Mouse (Mus musculus): ENCODE data around the gene A630089N07Rik. TPM values are rescaled to one million over a fixed set of nuclear protein-coding genes. Genes with fewer than 3 reads are reported as not detected.
"Not testable (repeated sequence)": the region's sequence is repeated elsewhere in the genome, so short reads cannot be mapped to it uniquely, and the experiment has no call there.

A630089N07Rik gene
- total RNA-seq (2021) = 10 to 100 TPM; 13.3 to 15.3 TPM

GRCm38 (mm10) chr16:98081889-98082818 lies at the start of gene A630089N07Rik:
Gene A630089N07Rik (minus strand): TSS chr16:98082450.
- peak; percentile 82 for DNase-seq
- intact Hi-C loops (cut with DNase I) = not testable (repeated sequence)

DNA sequence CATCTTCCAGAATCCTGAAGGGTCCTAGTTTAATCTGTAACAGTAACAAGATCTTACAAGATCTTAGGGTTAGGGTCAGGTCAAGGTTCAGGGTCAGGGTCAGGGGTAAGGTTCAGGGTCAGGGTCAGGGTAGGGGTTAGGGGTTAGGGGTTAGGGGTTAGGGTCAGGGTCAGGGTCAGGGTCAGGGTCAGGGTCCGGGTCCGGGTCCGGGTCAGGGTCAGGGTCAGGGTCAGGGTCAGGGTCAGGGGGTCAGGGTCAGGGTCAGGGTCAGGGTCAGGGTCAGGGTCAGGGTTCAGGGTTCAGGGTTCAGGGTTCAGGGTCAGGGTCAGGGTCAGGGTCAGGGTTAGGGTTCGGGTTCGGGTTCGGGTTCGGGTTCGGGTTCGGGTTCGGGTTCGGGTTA lies 24.9 kb upstream of the A630089N07Rik start:
- intact Hi-C loops (cut with DNase I) = no loop called here

GRCm38 (mm10) chr16:98081550-98081888 lies 731 bp downstream of the A630089N07Rik start:
- intact Hi-C loops (cut with DNase I); DNase-seq: not testable (repeated sequence)

More for the DNA sequence above, 24.9 kb upstream of the A630089N07Rik start:
- no peak for DNase-seq

- DNase-seq; intact Hi-C loops (cut with DNase I): not testable (repeated sequence)
These were observed 1.1 kb downstream of the A630089N07Rik start for GRCm38 (mm10) chr16:98081140-98081539.

GRCm38 (mm10) chr16:98079382-98079781 lies 2.9 kb downstream of the A630089N07Rik start:
- intact Hi-C loops (cut with DNase I); DNase-seq: not testable (repeated sequence)

DNA sequence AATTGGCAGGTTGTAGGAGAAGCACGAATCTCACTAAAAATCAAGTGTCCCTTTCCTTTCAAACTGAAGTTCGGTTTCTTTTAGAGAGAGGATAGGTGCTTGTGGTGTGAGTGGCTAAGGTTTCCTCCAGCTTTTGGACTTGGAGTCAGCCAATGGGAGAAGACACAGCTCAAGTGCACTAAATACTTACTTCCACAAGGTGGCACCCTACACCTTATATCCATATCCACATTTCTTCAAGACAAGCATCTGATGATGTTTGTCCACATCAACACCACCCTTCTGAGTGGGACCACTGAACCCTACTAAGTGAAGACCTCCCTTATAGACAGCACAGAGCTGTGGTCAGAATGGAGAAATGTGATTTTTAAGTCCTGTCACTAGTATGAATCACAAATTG lies 40.6 kb downstream of the A630089N07Rik start:
- DNase-seq = no peak
- intact Hi-C loops (cut with DNase I) = no loop called here

DNA sequence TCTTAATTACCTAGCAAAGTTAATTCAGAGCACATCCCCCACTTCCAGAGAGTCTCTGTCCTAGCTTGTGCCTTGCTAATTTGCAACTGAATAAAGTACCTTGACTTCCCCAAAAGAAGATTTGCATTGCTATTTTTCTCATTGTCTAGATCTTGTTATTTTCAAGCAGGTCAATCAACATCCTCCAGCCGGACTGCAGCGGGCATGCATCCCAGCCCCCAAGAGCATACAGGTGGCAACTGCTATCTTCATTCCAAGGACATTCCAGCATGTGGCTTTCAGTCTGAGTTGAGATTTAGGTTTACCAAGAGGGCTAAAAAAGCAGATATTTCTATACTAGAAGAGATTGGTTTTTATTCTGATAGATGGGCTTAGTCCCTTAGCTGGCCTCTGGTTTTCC lies 47.3 kb downstream of the A630089N07Rik start:
- intact Hi-C loops (cut with DNase I); DNase-seq: not testable (repeated sequence)

DNA sequence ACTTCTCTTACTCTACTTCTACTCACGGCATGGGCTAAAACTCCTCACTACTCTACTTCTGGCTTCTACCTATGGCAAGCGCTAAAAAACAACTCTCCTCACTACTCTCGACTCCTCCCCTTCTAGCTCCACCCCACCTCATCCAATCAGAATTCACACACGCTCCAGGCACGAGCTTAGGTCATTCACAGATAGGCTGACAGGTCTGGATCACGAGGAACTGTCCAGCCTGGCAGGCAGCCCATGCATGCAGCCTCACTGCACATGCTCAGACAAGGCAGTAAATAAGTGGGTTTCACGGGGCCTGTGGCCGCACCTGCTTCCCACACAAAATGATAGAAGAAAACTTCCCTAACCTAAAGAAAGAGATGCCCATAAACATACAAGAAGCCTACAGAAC lies 56.1 kb downstream of the A630089N07Rik start:
- intact Hi-C loops (cut with DNase I); DNase-seq: not testable (repeated sequence)

DNA sequence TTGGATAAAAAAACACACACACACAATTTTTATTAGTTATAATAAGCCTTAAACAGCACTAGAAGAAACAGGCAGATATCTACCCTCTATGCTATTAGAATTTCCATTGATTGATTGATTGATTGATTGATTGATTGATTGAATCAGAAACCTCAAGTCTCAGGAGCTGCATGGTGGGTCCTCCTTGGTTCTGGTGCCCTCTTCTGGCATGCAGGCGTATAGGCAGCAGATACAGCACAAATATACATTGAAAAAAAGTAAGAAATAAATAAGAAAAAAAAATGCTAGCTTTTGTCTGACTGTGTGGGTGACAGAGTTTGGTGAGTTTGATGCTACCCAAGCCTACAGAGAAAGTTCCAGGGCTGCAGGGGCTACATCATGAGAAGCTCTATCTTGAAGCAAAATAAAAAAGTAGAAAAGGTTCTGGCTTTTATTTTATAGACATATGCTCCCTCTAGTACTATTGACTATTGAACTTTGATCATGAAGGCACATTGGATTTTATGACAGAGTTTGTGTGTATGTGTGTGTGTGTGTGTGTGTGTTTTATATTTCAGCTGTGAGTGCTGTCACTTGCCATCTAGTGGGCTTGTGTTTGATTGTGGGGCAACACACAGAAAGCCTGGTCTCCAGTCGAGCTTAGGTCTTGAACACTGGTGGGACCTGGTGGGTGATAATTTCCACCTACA lies 59.4 kb downstream of the A630089N07Rik start:
- no peak for DNase-seq
- intact Hi-C loops (cut with DNase I) = no loop called here

- intact Hi-C loops (cut with DNase I) = no loop called here
These were observed 60.2 kb downstream of the A630089N07Rik start for GRCm38 (mm10) chr16:98022081-98022480.

GRCm38 (mm10) chr16:97997383-97997731 lies 84.9 kb downstream of the A630089N07Rik start:
- DNase-seq; intact Hi-C loops (cut with DNase I): not testable (repeated sequence)

More at GRCm38 (mm10) chr16:98022081-98022480, 60.2 kb downstream of the A630089N07Rik start:
- no peak for DNase-seq

DNA sequence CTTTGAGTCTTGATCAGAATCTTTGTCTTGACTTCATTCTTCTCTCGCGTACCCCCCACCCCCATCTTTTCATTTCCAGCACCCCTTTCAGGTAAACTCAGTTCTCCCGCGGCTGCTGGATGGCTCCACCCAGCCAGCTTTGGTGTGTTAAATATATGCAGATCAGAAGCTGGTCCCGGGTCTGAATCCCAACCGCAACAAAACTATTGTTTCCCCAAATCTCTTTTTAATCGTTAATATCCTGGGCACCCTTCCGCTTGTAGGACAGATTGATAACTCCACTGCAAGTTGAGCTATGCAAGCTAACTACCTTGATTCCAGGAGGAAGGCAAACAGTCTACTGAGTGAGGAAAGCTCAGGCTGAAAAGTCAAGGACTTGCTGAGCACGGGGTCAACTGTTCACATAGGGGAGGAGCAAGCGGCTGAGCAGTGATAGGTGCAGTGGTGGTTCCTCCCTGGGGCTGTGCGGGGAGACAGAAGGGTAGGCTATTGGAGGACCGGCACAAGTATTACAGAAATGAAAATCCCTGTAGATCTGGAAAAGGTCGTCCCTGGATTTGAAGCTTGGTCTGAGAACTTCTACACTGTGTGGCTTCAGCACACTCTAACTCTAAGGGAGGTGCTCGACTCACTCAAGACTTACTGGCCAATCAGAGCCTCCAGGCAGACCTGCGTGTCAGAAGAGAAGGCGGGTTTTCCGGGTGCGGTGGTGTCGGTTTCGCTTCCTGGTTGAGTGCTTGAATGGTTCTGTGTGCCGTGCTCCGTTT lies 85.5 kb downstream of the A630089N07Rik start, which contains the start of gene B230307C23Rik:
TSS of gene B230307C23Rik (plus strand) at position 700 of the 767 bp plus-strand sequence.
- intact Hi-C loops (cut with DNase I) = no loop called here
- DNase-seq = peak; percentile 77

GRCm38 (mm10) chr16:97995849-97996615 lies 86.2 kb downstream of the A630089N07Rik start:
- DNase-seq = no peak
- intact Hi-C loops (cut with DNase I) = no loop called here

DNA sequence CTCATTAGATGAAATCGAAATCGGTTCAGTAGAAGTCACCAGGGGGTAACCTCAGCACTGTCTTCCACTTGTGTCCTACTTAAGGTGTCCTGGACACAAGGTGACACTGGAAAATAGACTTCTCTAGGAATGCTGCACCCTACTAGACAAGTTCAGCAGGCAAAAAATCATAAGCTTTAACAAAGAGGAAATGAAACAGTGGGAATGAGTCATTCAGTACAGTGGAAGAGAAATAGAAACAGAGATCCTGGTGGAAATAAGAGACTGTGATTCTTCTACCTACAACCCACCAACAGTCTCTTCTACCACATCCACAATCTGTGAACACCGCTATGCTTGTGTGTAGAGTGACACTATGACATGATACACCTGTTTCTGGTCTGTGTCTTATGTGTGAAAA lies 89.8 kb downstream of the A630089N07Rik start:
- DNase-seq; intact Hi-C loops (cut with DNase I): not testable (repeated sequence)

DNA sequence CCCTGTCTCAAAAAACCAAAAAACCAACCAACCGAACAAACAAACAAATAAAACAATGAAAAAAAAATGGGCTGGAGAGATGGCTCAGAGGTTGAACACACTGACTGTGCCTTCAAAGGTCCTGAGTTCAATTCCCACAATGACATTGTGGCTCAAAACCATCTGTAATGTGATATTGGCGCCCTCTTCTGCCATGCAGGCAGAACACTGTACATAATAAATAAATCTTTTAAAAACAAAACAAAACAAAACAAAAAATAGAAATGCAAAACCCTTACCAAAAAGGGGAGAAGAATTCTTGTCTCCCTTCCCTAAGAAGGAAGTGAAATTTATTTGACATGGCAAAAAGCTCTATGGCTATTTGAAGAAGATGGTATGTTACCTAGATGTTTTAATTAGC lies 90.7 kb downstream of the A630089N07Rik start:
- DNase-seq = no peak
- intact Hi-C loops (cut with DNase I) = no loop called here

- no peak for DNase-seq
- intact Hi-C loops (cut with DNase I) = no loop called here
These were observed 97.7 kb downstream of the A630089N07Rik start for GRCm38 (mm10) chr16:97984589-97984988.

DNA sequence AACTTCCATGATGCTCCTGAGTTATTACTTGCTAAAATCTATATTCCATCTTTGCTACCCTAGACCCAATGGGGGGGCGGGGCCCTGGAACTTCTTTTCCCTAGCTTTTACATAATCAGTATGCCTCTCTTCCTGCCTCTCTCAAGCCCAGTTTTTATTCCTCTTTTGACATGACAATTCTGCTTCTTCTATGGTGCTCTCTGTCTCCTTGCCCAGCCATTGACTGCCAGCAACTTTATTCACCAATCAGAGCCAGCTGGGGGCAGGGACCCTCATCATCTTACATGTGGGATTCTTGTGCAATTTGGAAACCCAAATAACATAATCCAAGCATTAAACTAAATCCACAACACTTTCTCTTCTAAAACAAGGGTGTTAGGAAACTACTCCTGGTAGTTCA lies 100.9 kb downstream of the A630089N07Rik start:
- no peak for DNase-seq
- intact Hi-C loops (cut with DNase I) = no loop called here

DNA sequence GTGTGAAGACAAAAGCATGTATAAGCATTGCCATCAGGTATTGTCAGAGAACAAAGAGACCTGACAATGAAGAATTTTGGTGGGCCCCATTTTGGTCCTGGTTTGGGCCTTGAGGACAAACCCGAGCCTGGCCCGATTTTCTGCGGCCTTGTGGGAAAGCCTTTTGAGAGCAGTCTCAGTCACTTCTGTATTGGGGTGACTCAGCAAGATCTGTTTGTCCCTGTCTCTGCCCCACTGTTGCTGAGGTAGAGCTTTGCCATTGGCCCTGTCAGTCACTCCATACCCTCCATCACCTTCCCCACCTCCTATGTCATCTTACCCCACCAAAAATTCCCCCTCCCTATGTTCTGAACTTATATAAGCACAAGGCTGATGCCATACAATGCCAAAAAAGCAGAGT lies 104.5 kb downstream of the A630089N07Rik start:
- no peak for DNase-seq
- intact Hi-C loops (cut with DNase I) = no loop called here

GRCm38 (mm10) chr16:97977277-97977676 lies 105.0 kb downstream of the A630089N07Rik start:
- no peak for DNase-seq
- intact Hi-C loops (cut with DNase I) = no loop called here

GRCm38 (mm10) chr16:97963956-97964540 lies 118.2 kb downstream of the A630089N07Rik start:
- no peak for DNase-seq
- intact Hi-C loops (cut with DNase I) = no loop called here

Data from left cerebral cortex, postnatal 4 days (tissue).